Mouse (Mus musculus) thymus, adult 18-20 months (tissue): Measurements from ENCODE around the gene Kng2.
"Not testable (repeated sequence)": the region's sequence is repeated elsewhere in the genome, so short reads cannot be mapped to it uniquely, and the experiment has no call there.

Experiments
- DNase-seq, 2 experiments: peaks; one replicate each; pipeline ENCODE4 v3.0.0; 2022; ENCODE audit warnings: mixed read lengths in 2 of 2

The Kng2 gene

DNA sequence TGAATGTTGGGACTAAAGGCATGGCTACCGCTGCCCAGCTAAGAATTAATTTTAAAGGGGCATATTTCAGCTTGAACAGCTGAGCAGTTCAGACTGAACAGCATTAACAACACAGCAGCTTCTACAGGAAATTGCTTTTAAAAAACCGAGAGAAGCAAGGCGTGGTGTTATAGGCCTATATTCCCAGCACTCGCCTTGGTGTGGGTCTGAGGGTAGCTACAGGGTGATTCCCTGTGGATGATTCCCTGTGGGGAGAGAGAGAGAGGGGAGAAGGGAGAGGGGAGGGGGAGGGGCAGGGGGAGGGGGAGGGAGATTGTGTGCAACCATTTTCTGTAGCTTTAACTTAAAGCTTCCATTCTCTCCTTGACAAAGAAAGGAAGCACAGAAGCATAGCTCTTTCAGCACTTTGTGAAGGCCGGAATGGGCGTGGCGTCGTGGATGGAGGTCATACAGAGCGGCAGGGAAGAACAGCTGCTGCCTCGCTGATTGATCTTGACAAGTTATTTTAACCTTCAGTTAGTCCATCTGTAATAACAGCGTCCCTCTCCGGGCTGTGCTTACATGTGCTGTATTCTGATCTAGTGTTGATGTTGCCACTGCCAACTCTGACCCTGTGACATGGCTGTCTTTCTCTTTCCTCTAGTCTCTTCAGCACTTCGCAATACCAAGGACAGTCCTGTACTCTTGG lies 73.7 kb downstream of the Kng2 start:
- no peak for DNase-seq

DNA sequence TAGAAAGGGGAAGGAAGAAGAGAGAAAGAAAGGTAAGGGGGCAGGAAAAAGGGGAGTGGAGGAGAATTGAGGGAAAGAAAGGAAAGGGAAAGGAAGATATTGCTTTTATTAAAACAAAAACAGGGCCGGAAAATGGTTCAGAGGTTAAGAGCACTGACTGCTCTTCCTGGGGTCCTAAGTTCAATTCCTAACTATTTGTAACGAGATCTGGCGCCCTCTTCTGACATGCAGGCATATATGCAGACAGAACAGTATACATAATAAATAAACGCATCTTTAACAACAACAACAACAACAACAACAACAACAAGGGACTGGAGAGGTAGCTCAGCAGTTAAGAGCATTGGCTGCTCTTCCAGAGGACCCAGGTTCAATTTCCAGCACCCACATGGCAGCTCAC lies 76.2 kb downstream of the Kng2 start:
- DNase-seq = no peak

DNA sequence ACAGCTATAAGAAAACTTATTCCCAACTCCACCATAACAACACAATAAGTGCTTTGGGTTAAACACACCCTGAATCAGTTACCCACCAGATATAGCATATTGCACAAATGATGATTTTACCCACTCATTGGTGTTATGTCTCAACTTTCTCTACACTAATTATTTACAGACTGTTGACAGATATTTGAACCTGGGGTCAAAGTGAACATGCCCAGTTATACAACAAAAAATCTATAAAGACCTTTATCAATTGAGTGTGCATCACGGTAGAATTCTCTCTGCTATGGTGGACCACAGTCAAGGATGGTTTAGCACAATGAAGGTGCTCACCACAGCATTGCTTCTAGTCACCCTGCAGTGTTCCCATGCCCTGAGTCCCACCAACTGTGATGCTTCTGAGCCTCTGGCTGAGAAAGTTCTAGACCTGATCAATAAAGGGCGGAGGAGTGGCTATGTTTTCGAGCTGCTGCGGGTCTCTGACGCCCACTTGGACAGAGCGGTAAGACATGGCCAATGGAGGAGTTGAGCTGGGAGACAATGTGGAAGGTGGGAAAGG lies 78.4 kb downstream of the Kng2 start, which contains the start of gene Hrg:
Gene Hrg (plus strand): TSS at position 233 of the 556 bp plus-strand sequence.
- DNase-seq = no peak

DNA sequence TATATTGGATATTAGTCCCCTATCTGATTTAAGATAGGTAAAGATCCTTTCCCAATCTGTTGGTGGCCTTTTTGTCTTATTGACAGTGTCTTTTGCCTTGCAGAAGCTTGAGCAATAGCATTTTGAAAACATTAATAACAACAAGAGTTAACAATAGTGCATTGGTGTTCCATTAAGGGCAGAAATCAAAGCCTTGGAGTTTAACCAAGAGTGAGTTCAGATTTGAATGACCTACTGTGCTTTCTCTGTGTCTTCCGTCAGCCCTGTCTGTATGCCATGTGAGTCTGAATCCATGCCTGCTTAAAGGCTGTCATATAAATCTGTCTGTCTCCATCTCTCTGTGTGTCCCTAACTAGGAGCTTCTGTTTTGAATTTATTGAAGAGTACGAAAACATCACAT lies 81.9 kb downstream of the Kng2 start:
- no peak for DNase-seq

DNA sequence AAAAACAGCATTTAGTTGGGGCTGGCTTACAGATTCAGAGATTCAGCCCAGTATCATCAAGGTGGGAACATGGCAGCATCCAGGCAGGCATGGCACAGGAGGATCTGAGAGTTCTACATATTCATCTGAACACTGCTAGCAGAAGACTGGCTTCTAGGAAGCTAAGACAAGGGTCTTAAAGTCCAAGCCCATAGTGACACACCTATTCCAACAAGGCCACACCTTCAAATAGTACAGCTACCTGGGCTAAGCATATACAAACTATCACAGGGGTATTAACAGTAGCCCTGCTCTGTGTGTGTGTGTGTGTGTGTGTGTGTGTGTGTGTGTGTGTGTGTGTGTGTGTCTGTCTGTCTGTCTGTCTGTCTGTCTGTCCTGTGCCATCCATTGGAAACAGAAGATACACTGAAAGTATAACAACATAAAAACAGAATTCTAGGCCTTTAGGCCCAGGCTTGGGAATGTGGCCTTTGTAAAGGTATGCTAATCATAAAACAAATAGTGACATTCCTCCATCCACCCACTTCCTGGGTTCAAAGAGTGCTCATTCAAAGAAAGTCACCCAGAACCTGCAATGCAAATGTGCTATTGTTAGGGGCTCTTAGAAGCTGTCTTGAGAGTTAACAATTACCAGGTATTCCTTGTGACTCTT lies 87.3 kb downstream of the Kng2 start:
- not testable (repeated sequence) for DNase-seq

DNA sequence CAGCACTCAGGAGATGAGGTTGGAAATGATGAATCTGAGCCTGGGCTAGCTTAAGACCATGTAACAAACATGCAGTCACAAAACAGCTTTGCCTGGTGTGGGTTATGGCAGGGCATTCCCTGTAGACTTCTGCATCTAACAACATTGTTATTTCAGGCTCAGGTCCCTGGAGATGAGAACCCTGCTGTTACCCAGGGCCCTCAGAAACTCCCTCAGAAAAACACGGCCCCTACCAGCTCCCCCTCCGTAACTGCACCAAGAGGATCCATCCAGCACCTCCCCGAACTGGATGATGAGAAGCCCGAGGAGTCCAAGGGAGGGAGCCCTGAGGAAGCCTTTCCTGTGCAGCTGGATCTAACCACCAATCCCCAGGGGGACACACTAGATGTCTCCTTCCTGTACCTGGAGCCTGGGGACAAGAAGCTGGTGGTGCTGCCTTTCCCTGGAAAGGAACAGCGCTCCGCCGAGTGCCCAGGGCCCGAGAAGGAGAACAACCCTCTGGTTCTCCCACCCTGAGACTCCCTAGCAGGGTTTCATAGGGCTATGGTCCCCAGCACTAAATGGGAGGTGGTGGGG lies 90.1 kb downstream of the Kng2 start:
- no peak for DNase-seq

DNA sequence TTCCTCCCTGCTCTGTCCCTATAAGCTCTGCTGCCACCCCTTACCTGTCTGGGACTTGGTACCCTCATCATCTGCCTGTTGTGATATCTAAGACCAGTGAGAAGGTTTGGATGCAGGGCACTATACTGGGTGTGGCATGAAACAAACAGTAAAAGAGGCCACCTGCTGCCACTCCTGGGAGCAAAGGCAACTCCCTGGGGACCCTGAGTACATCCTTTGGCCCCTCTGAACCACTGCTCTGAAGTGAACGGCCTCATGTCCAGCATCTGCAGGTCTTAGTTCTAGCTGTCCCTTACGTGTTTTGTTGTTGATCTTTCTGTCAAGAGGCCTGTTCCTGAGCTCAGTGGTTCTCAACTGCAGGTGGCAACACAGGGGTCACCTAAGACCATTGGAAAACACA lies 90.7 kb downstream of the Kng2 start:
- DNase-seq = no peak

DNA sequence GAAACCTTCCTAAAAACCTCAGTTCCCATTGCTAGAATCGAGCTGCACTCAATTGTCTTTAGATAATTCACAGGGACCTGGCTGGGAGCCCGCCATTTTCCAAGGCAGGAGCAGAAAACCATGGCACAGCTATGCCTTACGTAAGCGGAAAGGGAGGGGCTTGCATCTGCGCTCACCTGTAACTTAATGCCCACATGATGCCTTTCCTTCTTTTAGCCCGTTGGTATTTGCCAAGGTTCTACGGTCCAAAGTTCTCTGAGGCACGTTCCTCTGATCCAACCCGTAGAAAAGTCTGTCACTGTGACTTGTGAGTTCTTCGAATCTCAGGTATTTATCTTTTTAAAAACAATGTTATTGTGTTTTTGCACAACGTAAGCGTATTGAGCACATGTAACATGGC lies 91.7 kb downstream of the Kng2 start:
- DNase-seq = no peak
